Mouse (Mus musculus): ENCODE measurements at regions not wholly inside any gene's neighbourhood (a gene's known extent, or its start where the extent isn't known, plus 50 kb on each side); places are given as distances from the start of the nearest gene placed in this dataset.

- no peak for DNase-seq (ENCODE audit: low spot score)
Measured at GRCm38 (mm10) chr8:89649207-89649890, 605.4 kb upstream of the Sall1 start.

GRCm38 (mm10) chr8:89646946-89647345, 603.0 kb upstream of the Sall1 start:
- DNase-seq (ENCODE audit: low spot score): no peak

- no peak for DNase-seq (ENCODE audit: low spot score)
Measured at GRCm38 (mm10) chr8:89641339-89641738, 597.4 kb upstream of the Sall1 start.

- DNase-seq (ENCODE audit: low spot score): no peak
Measured at GRCm38 (mm10) chr8:89634864-89635263, 590.9 kb upstream of the Sall1 start.

GRCm38 (mm10) chr8:89632304-89632703, 588.3 kb upstream of the Sall1 start:
- DNase-seq (ENCODE audit: low spot score): no peak

- DNase-seq (ENCODE audit: low spot score): no peak
Measured at GRCm38 (mm10) chr8:89630540-89630939, 586.6 kb upstream of the Sall1 start.

GRCm38 (mm10) chr8:89618089-89618488, 574.1 kb upstream of the Sall1 start:
- DNase-seq (ENCODE audit: low spot score): no peak

DNA sequence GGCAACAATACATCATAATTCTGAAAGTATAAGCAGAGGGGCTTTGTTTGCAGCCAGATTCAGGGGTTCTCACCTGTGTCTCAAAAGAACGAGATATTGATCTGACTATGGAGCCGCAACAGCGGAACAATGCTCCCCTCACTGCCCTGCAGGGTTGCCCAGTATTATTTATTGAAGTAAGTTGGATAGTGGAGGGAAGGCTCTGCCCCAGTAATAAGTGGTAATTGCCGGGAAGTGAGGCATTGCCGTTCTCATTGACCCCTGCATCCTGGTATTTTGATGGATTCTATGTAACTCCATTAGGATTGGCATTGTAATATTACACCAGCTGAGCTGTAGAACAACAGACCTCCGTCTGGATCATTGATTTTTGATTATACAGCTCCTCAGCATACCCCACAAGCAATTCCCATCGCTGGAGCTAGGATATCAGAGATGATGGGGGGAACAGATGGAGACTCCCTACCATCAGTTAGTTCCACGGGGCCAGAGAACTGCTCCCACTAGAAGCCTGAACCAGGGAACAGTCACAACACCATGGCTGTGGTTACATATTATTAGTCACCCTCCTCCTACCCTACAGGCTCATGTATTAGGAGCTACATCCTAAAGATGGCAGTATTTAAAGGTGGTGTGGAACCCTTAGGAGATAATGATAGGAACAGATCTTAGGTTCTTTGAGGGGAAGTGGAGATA, 572.0 kb upstream of the Sall1 start:
- DNase-seq (ENCODE audit: low spot score): no peak

- DNase-seq (ENCODE audit: low spot score): no peak
Measured at GRCm38 (mm10) chr8:89609074-89609473, 565.1 kb upstream of the Sall1 start.

- DNase-seq (ENCODE audit: low spot score): no peak
Measured at GRCm38 (mm10) chr8:89605905-89606468, 562.0 kb upstream of the Sall1 start.

DNA sequence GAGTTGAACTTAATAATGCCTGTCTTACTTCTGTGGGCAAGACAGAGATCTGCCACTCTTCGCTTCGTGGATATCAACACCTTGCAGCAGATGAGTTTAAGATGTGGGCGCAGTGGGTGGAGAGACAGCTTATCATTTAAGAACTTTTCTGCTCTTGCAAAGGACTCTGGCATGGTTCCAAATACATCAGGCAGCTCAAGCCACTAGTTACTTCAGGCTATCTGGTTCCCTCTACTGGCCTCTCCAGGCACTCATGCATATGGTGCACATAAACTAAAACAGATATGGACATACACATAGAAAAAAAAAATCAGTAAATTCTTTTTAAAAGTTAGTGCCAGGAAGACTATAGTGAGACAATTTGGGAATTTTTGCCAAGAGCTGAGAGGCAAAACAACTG, 560.5 kb upstream of the Sall1 start:
- DNase-seq (ENCODE audit: low spot score): no peak

DNA sequence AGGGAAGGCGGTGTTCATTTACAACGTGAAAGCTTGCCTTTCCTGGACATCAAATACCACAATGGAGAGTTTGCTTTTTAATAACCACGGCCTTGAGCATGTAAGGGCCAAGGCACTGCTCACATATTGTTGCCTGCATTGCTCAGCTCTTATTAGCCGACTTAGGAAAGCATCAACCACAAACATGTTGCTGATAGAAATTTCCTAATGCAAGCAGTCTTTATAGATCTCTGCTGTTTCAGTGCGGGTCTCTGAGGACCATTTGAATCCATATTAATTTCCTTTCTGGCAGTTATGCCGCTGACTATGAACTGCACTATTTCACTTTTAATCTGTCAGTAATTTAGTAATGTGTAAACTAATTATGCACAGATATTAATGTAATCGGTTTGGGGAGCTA, 552.4 kb upstream of the Sall1 start:
- no peak for DNase-seq (ENCODE audit: low spot score)

GRCm38 (mm10) chr8:89583091-89583490, 539.1 kb upstream of the Sall1 start:
- no peak for DNase-seq (ENCODE audit: low spot score)

GRCm38 (mm10) chr8:89582566-89582965, 538.6 kb upstream of the Sall1 start:
- DNase-seq (ENCODE audit: low spot score): no peak

GRCm38 (mm10) chr8:89571816-89572215, 527.9 kb upstream of the Sall1 start:
- no peak for DNase-seq (ENCODE audit: low spot score)

DNA sequence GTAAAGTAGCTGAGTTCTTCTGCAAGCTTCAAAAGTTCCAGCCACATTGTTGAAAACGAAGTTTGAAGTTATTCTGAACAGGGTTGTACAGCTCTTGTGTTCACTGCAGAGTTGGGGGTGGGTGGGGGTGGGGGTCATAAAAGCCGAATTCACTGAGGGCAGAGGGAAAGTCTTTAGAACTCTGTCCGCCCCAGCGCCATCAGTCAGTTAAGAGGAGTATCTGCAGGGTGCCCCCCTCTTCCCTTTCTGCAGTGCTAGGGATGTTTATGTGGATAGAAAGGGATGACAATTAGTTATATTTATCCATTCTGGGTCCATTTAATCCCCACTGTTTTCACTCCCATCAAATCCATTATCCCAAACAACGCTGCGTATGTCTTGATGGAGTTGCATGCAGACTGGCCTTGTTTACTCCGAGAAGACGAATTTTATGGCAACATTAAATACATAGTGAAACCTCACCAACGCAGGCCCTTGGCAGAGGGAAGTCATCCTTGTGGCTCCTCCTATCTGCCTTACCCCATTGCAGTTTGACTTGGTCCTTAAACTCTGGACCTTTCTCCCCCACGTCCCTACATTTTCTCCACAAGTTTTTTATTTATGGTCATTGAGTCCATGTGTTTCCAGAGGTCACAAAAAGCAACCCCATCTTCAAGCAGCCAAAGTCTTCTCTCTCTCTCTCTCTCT, 526.8 kb upstream of the Sall1 start:
- no peak for DNase-seq (ENCODE audit: low spot score)

DNA sequence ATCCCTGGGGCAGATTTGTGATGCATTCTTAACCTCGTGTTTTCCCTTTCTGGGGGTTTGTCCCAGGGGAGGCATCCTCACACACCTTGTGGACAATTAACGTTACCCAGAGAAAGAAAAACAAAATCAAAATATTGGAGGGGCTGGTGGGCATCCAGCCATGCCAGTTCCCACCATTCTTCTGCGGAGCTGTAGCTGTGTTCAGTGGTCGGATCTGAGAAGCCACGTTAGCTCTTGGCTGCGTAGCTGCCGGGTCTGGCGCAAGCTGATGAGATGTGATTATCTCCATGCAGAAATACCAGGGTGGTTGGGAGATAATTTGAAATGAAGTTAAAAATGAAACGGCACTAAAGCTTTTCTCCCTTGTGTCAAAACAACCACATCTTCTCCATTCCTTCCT, 525.4 kb upstream of the Sall1 start:
- DNase-seq (ENCODE audit: low spot score): no peak

DNA sequence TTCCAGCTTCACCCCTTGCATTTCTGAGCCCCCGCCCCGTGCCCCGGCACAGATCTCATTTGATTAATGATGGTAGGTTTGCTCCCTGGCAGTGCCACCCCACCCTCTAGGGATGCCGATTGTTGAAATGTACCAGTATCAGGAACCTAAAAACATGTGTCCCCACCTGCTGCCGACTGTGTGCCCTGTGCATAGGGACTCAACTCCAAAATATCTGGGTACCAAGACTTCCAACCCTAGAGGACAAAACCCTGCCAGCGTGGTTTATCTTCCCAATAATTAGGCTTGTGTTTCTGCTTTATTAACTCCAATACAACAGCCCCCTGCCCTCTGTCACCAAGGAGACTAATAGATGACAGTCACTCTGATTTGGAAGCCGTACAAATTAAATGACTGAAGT, 524.7 kb upstream of the Sall1 start:
- no peak for DNase-seq (ENCODE audit: low spot score)

DNA sequence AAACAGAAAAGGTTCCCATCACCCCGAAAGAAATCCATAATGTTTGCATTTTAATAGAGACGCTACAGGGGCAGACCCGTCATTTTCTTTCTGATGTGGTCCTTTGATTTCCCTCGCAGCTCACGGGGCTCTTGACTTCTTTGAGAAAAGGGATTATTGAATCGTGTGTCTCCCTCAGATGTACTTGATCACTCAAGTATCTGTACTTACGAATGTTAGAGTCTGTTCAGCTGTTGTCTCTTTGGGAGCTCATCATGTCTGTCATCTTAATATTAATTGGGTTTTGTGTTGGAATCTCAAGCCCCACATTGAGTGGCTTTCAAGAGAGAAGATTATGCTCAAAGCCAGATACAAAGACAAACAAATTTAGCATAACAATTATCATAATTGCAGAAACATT, 523.0 kb upstream of the Sall1 start:
- DNase-seq (ENCODE audit: low spot score): no peak

GRCm38 (mm10) chr8:89566461-89566860, 522.5 kb upstream of the Sall1 start:
- no peak for DNase-seq (ENCODE audit: low spot score)

- no peak for DNase-seq (ENCODE audit: low spot score)
Measured at GRCm38 (mm10) chr8:89565147-89565826, 521.3 kb upstream of the Sall1 start.

DNA sequence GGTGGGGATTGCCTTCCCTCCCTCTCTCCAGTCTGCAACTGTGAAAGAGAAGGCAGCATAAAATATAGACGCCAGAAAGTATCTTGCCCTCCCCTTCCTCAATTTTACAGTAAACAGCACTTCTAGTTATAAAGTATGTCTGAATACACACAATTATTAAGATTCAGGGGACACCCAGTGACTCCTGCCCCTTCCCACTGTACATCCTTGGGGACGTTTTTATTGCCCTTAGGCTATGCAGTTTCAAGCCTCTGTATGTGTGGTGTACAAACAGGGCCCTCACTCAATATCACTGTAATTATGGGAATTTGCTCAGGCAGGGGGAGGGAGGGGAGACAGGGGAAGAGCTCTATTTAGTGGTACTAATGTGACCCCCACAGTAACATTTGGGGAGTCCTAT, 519.6 kb upstream of the Sall1 start:
- no peak for DNase-seq (ENCODE audit: low spot score)

Measured in T-cell, adult 2 months (primary cell).